Mouse (Mus musculus) layer of hippocampus, adult 2 months (tissue): ENCODE data around the gene Map4k5. TPM values are rescaled to one million over a fixed set of nuclear protein-coding genes. Genes with fewer than 3 reads are reported as not detected.

ENCODE experiments used
- DNase-seq, 2 experiments: peaks; one replicate each; pipeline ENCODE4 v3.0.0; 2022; ENCODE audit warnings: low spot score in 2 of 2
- H3K27ac ChIP-seq: fragments of 200-600 bp; 2 replicates; pipeline ENCODE4 v1.8.1; 2022
- H3K4me3 ChIP-seq: fragments of 200-600 bp; 2 replicates; pipeline ENCODE4 v1.8.1; 2022; ENCODE audit warnings: mild to moderate bottlenecking
- CTCF ChIP-seq: fragments of 200-600 bp; conservative IDR thresholded peaks from 2 replicates; pipeline ENCODE4 v1.8.1; 2022; ENCODE audit warnings: antibody characterized with exemption, mild to moderate bottlenecking, moderate library complexity
- total RNA-seq, 2 experiments: library from RNA; stranded (reverse); gene quantifications; 2 replicates each; pipeline ENCODE4 v1.2.3; 2021

Gene Map4k5
- total RNA-seq, 2 experiments from 2014 or later: 44.2 to 47.7 TPM

- Histone ChIP-seq H3K27ac (peak overlapping the region; percentile 52), H3K4me3 (no peak overlapping the region)
- no peak for DNase-seq
- no peak for TF ChIP-seq CTCF
Observed at GRCm38 (mm10) chr12:69813596-69813995, 79.4 kb downstream of the Map4k5 start.

- DNase-seq: no peak
- no peak for TF ChIP-seq CTCF
- H3K4me3 ChIP-seq: no peak overlapping the region
- peak overlapping the region; percentile 52; the same call in 1 of the 2 replicates for H3K27ac ChIP-seq
Observed at GRCm38 (mm10) chr12:69812986-69813385, 80.0 kb downstream of the Map4k5 start.

DNA sequence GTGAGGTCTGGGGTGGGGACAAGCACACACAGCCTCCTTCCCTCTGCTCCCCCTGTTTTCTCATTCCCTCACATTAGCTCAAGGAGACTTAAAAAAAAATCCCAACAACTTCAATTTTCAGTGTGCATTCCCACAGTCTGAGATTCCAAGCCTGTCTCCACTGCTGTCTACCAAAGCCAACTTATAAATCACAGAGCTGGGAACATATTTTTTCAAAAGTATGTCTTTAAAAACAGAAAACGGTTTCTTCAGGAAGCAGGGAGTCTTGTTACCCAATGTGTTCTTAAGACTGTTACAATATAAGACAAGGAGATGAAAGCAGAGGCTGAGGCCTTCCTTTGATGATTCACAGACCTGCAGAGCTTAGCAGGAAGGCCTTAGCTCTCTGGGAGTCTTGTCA is 81.0 kb downstream of the Map4k5 start:
- H3K27ac ChIP-seq: peak overlapping the region; percentile 50; the same call in 1 of the 2 replicates
- DNase-seq: no peak
- H3K4me3 ChIP-seq: no peak overlapping the region
- no peak for TF ChIP-seq CTCF

GRCm38 (mm10) chr12:69809439-69809838 is 83.6 kb downstream of the Map4k5 start:
- TF ChIP-seq CTCF: no peak
- no peak for DNase-seq
- no peak overlapping the region for H3K4me3 ChIP-seq
- H3K27ac ChIP-seq: no peak overlapping the region

DNA sequence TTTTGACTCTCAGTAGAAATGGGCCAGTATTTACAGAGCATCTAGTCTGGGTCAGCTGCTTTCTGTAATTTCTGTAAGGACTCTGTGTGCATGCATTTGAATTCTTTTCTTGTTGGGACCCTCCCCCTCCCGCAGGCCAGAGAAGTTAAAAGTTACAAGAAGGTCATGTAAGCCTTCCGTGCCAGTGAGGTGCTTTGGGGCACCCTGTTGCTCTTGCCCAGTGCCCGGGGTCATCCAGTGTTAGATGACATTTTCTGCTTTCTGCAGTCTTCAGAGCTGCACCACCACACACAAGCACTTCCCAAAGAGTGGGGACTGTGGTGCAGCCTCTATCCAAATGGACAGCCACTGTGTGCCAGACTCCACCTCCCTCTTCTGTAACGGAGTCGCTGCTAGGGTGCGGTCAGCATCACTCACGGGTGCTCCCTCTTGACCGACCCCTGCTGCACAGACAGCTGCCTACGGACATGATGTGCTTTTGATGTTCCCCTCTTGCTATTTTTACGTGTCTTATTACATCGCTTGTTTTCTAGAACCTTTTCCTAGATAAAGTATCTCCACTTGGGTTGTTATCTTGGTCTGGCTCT is 85.5 kb downstream of the Map4k5 start:
- Histone ChIP-seq H3K4me3 (no peak overlapping the region), H3K27ac (no peak overlapping the region)
- TF ChIP-seq CTCF: no peak
- DNase-seq: no peak

DNA sequence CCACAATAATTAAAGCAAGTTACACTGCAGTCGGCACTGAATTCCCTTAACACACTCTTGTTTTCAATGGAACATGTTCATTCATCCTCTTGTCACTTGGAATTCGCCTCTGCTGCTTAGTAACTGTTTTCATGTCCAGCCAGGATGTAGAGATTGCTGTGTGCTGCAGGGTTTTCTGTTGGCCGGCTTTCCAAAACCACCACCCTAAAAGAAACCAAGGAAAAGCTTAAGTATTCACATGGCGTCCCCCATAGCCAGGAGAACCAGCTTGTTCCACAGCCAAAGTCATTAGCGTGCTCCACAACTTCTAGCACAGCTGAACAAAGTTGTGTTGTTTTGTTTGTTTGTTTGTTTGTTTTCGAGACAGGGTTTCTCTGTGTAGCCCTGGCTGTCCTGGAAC is 87.9 kb downstream of the Map4k5 start:
- H3K4me3 ChIP-seq: no peak overlapping the region
- H3K27ac ChIP-seq: 0 out of 2 replicates have a peak overlapping the region, but pooled peaks have one; percentile 14
- TF ChIP-seq CTCF: no peak
- DNase-seq: no peak

GRCm38 (mm10) chr12:69804393-69805070 is 88.5 kb downstream of the Map4k5 start:
- DNase-seq: no peak
- Histone ChIP-seq H3K4me3 (no peak overlapping the region), H3K27ac (0 out of 2 replicates have a peak overlapping the region, but pooled peaks have one; percentile 14)
- TF ChIP-seq CTCF: no peak

- H3K27ac ChIP-seq: no peak overlapping the region
- no peak for DNase-seq
- no peak overlapping the region for H3K4me3 ChIP-seq
- TF ChIP-seq CTCF: no peak
Observed at GRCm38 (mm10) chr12:69803196-69803595, 89.8 kb downstream of the Map4k5 start.

DNA sequence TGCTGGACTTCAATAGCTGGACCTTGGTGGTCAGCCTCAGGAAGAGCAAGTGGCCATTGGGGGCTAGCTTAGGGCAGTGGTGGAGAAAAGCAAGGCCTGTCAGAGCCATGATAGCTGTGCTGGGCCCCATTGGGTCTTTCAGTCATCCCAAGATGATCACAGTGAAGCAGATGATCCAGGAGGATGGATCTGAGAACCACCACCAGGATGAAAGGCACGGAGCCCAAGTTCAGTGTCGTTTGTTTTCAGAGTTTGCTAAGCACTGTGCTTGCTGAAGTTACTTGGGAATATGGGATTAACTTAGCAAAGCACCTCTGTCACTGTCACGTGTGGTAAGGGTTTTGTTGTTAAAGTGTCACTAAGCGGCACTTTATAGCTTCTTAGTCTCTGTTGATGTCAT is 92.4 kb downstream of the Map4k5 start:
- Histone ChIP-seq H3K4me3 (no peak overlapping the region), H3K27ac (no peak overlapping the region)
- DNase-seq: no peak
- no peak for TF ChIP-seq CTCF

- TF ChIP-seq CTCF: no peak
- no peak for DNase-seq
- H3K4me3 ChIP-seq: no peak overlapping the region
- H3K27ac ChIP-seq: no peak overlapping the region
Observed at GRCm38 (mm10) chr12:69796311-69796710, 96.7 kb downstream of the Map4k5 start.

DNA sequence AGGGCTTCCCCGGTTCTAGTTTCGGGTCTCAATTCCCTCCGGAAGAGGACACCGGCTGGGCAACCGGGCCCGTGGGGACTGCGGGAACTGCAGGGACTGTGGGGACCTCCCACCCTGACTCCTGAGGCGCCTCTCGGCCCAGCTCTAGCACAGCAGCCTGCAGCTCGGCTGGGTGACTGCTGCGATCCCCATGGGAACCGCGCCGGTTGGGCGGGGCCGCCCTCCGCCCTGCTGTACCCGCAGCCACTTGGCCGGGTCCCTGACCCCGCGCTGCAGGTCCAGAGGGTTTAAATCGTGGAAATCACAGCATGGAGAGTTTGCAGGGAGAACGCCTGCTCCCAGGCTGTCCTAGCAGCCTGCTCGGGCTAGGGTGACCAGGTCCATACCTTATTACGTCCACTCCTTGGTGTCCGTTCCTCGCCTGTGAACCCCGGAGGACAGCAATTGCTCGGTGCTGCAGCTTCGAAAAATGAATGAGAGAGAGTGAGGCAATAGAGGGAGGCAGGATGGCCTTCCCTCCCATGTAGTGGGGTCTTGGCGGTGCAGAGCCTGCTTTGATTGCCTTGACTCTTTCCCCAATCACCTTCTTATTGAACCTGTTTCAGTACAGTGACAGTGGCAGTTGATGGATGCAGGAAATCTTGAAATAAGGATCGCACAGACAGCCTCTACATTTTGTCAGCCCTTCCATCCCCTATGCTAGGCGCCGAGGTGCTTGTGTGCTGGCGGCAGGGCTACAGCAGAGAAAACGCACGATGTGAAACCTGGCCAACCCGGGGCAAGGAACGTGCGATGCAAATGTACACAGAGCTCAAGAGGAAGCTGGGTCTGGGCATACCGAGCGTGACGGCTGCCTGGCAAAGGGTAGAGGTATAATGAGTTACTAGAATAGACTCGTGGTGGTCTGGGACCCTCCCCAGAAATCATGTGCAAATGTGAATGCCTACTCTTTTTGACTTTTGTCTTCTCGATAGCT is 102.2 kb downstream of the Map4k5 start, which contains the start of gene Cdkl1:
Gene Cdkl1, minus strand, starts transcription at position 738 of the 976 bp plus-strand sequence.
- peak within 1 kb of the TSS; percentile 96 for H3K27ac ChIP-seq
- TF ChIP-seq CTCF: peak; percentile 52
- H3K4me3 ChIP-seq: peak within 1 kb of the TSS; percentile 76
- peak; percentile 46 to 62 for DNase-seq

DNA sequence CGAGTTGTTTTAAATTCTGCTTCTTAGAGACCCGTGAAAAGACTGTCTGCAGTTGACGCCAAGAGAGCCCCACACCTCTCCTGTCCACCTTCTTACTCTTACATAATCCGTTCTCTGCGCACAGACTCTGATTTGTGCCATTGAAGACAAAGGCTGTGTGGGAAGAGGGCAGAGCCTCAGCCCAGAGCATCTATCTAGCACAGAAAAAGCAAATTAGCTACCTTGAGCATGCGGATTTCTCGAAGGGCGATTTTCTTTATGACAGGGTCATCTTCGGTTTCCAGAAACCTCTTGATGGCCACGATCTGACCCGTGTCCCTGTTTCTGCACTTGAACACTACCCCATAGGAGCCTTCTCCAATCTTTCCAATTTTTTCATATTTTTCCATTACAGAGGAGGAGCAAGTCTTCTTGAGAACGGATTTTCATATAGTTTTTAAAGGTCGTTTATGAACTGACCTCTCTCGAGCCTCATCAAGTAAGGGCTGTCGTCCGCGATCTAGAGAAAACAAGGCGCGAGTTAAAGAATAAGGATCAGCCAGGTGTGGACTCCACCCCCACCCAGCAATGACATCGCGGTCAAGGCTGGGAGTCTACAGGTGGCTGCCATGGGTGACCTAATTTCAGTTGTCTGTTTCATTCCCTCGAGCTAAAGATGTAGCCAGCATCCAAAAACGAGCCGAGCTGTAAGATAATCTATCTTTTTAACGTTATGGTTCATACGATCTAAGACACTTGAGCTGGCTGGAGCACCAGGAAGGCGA is 103.1 kb downstream of the Map4k5 start:
- H3K4me3 ChIP-seq: peak overlapping the region; percentile 76
- peak in 1 of 2 experiments; percentile 14 for DNase-seq
- H3K27ac ChIP-seq: peak overlapping the region; percentile 96
- no peak for TF ChIP-seq CTCF
